Mouse (Mus musculus): ENCODE measurements at regions not wholly inside any gene's neighbourhood (a gene's known extent, or its start where the extent isn't known, plus 50 kb on each side); places are given as distances from the start of the nearest gene placed in this dataset.

DNA sequence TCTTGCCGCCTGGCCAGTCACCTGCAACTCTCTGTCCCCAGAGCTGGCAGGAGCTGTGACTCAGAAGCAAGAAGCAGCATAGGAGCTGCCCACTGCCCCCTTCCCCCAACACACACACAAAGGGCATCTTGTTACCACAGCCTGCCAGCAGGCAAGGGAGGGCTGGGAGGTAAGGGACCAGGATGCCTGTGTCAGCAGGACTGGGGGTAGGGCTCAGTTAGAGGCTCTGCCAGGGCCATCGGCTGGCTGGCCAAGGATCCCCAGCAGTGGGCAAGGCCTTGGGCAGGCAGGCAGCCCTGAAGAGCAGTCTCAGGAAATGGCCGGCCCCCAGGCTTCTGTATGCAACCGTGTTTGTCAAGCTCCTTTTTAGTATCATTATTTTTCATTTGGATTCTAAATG lies 87.3 kb upstream of the Zmiz1 start:
- TF ChIP-seq CTCF (IDR thresholded peaks at IDR 0.05; ENCODE audit: insufficient read depth, low read depth, low read length) = no peak
- TF ChIP-seq POLR2A (IDR thresholded peaks at IDR 0.05; ENCODE audit: insufficient read depth, low read depth, low read length) = 0 out of 2 replicates have a peak, but pooled peaks have one; percentile 17

Measured in olfactory bulb, adult 2 months (tissue).